Mouse (Mus musculus) frontal cortex, postnatal 25 days (tissue): ENCODE data around the gene Rab5a.

Source experiments
- DNase-seq, 2 experiments: peaks; one replicate each; pipeline ENCODE4 v3.0.0; 2022; ENCODE audit warnings: low spot score in 2 of 2

Gene Rab5a

GRCm38 (mm10) chr17:53543591-53544324 lies 64.7 kb downstream of the Rab5a start:
- DNase-seq: peak; percentile 6 to 7

- DNase-seq: no peak
Observed at GRCm38 (mm10) chr17:53551306-53552299, 72.6 kb downstream of the Rab5a start.

- no peak for DNase-seq
Observed at GRCm38 (mm10) chr17:53554088-53554487, 75.1 kb downstream of the Rab5a start.

DNA sequence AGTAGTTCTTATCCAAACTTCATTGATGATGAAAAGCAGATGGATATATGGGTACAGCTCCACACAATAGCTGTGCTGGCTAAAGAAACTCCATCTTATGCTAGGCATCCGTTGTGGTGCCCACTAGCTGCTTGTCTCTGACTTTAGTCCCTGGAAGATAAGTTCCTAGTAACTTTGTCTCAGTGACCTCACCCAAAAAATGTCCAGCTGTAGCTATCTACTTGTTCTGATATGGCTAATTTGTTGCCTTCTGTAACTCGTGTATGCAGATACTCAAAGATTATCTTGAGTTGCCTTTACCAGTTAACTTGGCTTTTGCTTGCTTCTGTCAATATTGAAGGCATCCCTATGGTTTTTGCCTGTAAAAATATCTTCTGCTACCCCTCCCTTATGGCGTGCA lies 75.8 kb downstream of the Rab5a start:
- DNase-seq: no peak
